Mouse (Mus musculus) right cerebral cortex, postnatal 14 days (tissue): Measurements from ENCODE around the gene Foxi1.

Experiments
- DNase-seq: peaks from one replicate; pipeline ENCODE4 v3.0.0; 2022

Gene Foxi1

GRCm38 (mm10) chr11:34155235-34155634, 52.7 kb downstream of the Foxi1 start:
- no peak for DNase-seq
